Mouse (Mus musculus): ENCODE results near the gene Gjc1.

GRCm38 (mm10) chr11:102820432-102820831 lies 932 bp upstream of the Gjc1 start:
- no peak; the same call in 1 of the 2 replicates for TF ChIP-seq CHD2 (IDR thresholded peaks at IDR 0.05; ENCODE audit: low read depth, low read length)
- no peak for TF ChIP-seq ZNF384 (IDR thresholded peaks at IDR 0.05; ENCODE audit: low read depth, low read length)
- TF ChIP-seq MAFK (IDR thresholded peaks at IDR 0.05; ENCODE audit: insufficient read depth, low read depth, low read length), result no peak
- no peak for TF ChIP-seq HCFC1 (IDR thresholded peaks at IDR 0.05; ENCODE audit: borderline replicate concordance, insufficient read depth, low read length)

Data from ES-E14 (cell line).